Mouse (Mus musculus): ENCODE measurements at regions not wholly inside any gene's neighbourhood (a gene's known extent, or its start where the extent isn't known, plus 50 kb on each side); places are given as distances from the start of the nearest gene placed in this dataset.
A peak's percentile ranks its signal among the peaks of the same experiment; 100 is the strongest.

DNA sequence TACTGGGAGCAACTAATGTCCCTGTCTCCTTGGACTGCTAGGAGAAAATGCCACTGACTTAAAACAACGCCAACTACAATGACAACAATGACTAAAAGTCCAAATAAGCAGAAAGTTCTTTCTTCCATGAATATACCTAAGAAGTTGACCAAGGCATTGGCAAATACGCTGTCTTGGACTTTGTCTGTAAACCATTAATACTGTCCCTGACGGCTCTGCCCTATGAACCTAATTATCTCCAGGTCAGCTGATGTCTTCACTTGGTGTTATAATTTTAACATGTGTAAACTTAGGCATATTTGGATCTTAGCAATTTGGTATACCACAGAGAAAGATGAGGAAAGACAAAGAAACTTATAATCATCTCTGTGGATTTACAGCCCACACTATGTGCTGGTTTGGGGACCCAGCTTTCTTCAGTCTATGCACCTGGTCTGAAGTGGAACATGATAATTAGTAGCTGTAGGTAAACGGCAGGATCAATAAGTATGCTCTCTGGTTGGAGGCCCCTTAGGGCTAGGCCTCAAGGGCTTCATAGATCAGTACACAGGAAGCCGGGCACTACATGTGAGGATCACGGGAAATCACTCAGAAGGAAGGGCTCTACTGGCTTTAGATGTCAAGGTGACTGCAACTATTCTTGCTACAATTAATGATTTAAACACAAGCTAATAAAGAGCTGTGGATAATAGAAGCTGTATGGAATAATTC lies 380.3 kb upstream of the Adgrl2 start:
- H3K27me3 ChIP-seq, result no peaks in the 10 kb centered on the region
- no peak for ATAC-seq (replicated peaks)
- WGBS, result 92% methylated on average over 6 of the region's 6 CpGs
- H3K9me3 ChIP-seq, result no peaks in the 10 kb centered on the region
- no peak overlapping the region for H3K27ac ChIP-seq (replicated peaks)
- no peak overlapping the region for H3K4me3 ChIP-seq
- H3K9ac ChIP-seq (replicated peaks), result no peak overlapping the region
- no peaks in the 10 kb centered on the region for H3K4me1 ChIP-seq
- no peak overlapping the region for H3K4me2 ChIP-seq (replicated peaks)
- no peaks in the 10 kb centered on the region for H3K36me3 ChIP-seq

DNA sequence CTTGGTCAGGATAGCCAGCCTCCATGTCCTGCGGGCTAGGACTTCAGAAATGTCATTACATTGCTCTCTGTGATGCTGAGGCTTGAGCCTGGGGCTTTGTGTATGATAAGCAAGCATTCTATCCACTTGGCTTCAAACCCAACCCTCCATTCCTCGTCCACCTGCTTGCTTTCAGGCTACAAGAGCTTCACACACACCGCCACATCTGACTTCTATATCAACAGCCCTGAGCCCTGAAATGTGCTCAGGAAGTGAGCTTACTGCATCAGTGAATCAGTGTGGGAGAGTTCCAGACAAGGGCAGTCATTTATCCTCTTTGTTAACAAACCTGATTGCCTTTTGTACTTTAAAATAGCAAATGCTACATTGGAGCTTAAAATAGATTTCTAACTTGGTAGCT lies 377.5 kb upstream of the Adgrl2 start:
- no peaks in the 10 kb centered on the region for H3K4me1 ChIP-seq
- WGBS, result 83% methylated on average over 3 of the region's 3 CpGs
- H3K4me2 ChIP-seq (replicated peaks), result no peak overlapping the region
- no peak overlapping the region for H3K9ac ChIP-seq (replicated peaks)
- H3K27ac ChIP-seq (replicated peaks), result no peak overlapping the region
- H3K9me3 ChIP-seq, result no peaks in the 10 kb centered on the region
- no peak overlapping the region for H3K4me3 ChIP-seq
- no peaks in the 10 kb centered on the region for H3K36me3 ChIP-seq
- ATAC-seq (replicated peaks), result no peak
- no peaks in the 10 kb centered on the region for H3K27me3 ChIP-seq

DNA sequence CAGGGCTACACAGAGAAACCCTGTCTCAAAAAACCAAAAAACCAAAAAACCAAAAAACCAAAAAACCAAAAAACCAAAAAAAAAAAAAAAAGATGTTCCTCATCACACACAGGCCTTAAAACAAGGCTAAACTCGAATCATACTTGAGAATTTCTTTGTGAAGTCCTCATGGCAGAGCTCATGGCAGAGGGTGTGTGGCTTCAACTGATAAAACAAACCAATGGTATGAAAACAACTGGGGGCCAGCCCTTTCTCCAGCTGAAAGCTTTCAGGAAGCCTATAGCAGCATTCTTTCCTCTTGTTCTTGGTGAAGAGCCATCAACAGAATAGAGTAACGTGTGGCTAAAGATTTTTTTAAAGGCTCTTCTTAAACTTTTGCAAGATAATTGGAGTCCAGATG lies 369.8 kb upstream of the Adgrl2 start:
- Histone ChIP-seq H3K36me3 (no peaks in the 10 kb centered on the region), H3K4me2 (replicated peaks) (no peak overlapping the region), H3K27ac (replicated peaks) (no peak overlapping the region), H3K9ac (replicated peaks) (no peak overlapping the region), H3K9me3 (no peaks in the 10 kb centered on the region), H3K4me3 (no peak overlapping the region), H3K4me1 (peaks cover 19% of the 10 kb centered on the region), H3K27me3 (no peaks in the 10 kb centered on the region)
- WGBS, result 79% methylated on average over 2 of the region's 2 CpGs
- ATAC-seq (replicated peaks), result no peak

DNA sequence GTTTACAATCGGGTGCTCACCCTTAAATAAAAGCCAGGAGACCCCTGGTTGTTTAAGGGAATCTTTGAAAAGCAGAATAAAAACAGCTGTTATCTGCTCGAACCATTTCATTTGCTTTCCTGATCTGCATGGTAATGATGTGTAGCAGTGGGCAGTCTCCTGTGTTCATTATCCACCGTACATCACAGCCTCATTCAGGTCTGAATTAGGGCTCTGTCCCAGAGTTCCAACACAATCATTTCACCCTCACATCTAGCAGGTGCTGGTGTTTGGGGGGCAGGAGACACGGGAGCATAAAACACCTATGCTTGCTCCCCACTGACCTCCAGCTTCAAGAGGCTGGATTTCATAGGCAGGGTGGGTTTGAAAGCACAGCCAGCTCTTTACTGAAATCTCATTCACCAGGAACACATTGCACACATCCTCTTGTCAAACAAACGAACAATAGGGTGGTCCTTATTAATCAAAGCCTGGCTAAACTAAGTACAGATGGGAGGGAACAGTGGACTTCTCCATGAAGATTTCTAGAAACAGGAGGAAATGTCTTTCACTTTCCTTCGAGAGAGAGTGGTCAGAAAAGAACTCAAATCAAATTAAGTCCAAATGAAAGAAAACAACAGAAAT lies 368.3 kb upstream of the Adgrl2 start:
- Histone ChIP-seq H3K4me1 (peaks cover 19% of the 10 kb centered on the region), H3K9ac (replicated peaks) (no peak overlapping the region), H3K4me3 (0 out of 2 replicates have a peak overlapping the region, but pooled peaks have one; percentile 1), H3K27me3 (no peaks in the 10 kb centered on the region), H3K9me3 (no peaks in the 10 kb centered on the region), H3K36me3 (no peaks in the 10 kb centered on the region), H3K4me2 (replicated peaks) (peak overlapping the region; percentile 38), H3K27ac (replicated peaks) (0 out of 2 replicates have a peak overlapping the region, but pooled peaks have one; percentile 47)
- WGBS, result 10% methylated on average over 6 of the region's 6 CpGs
- peak; percentile 50 for ATAC-seq (replicated peaks)

DNA sequence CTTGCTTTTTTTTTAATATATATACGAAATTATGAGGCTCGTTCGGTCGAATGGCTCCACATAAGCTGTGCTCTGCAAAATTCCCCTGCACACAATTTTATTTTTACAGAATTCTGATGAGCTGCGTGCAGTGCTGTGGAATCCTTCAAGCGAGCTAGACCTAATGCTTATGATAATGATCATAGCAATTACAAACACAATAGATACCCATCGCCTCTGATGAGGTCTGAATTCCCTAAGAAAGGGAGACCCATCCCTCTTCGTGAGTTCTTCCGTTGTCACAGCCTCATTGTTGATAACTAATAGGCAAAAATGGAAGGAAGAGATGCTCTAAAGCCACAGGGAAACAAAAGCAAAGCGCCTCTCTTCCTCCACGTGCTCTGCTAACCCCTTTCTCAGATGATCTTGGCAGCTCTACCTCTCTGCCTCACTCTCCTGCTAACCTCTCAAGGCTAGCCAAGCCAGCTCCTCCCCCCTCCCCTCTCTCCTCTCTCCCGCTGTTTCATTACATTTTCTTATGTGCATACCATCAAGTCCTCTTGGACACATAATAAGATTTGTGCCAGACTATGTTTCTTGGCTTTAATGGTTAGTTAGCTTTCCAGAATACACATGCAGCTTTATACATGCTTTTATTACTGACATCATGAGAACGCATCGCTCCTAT lies 367.7 kb upstream of the Adgrl2 start:
- Histone ChIP-seq H3K27ac (replicated peaks) (peak overlapping the region; percentile 47; the same call in 1 of the 2 replicates), H3K9ac (replicated peaks) (no peak overlapping the region), H3K4me1 (peaks cover 19% of the 10 kb centered on the region), H3K9me3 (no peaks in the 10 kb centered on the region), H3K4me2 (replicated peaks) (peak overlapping the region; percentile 38), H3K4me3 (peak overlapping the region; percentile 1; the same call in 1 of the 2 replicates), H3K36me3 (no peaks in the 10 kb centered on the region), H3K27me3 (no peaks in the 10 kb centered on the region)
- 26% methylated on average over 14 of the region's 14 CpGs for WGBS
- ATAC-seq (replicated peaks), result peak; percentile 60

DNA sequence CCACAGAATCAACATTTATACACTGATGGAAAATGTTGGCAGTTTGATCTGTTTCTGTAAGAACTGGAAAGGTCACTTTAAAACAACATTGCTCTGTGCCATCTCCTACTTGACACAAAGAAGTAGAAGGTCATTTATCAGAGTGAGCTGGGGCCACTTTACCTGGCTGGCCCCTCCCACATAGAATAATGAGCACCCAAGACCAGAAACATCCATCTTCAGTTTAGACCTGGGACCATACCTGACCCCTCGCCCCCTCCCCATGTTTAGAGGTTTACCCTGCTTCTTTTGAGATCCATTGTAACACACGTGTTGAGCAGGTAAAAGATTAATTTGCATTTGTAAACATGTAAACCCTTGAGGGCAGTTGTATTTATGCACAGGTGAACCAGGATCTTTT lies 366.8 kb upstream of the Adgrl2 start:
- Histone ChIP-seq H3K27ac (replicated peaks) (no peak overlapping the region), H3K4me1 (peaks cover 19% of the 10 kb centered on the region), H3K9ac (replicated peaks) (no peak overlapping the region), H3K9me3 (no peaks in the 10 kb centered on the region), H3K36me3 (no peaks in the 10 kb centered on the region), H3K4me2 (replicated peaks) (no peak overlapping the region), H3K27me3 (no peaks in the 10 kb centered on the region), H3K4me3 (no peak overlapping the region)
- WGBS, result 43% methylated on average over 2 of the region's 2 CpGs
- no peak for ATAC-seq (replicated peaks)

DNA sequence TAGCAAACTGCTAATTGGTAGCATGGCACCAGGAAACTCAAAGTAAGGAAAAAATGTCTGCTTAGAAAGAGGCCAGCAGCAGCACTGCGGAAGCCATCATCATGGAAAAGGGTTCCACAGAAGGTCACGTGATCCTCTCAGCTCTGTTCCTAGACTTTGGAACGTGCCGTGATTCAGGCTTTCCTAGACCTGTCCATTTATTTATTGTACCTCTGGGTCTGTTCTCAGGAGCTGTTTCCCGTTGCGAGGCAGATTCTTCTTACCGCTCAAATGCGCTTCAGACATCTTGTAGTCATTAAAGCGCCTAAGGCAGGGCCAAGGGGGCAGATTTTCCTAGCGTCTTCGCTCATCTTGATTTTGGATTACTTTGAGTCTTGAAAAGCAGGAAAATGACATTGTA lies 365.0 kb upstream of the Adgrl2 start:
- Histone ChIP-seq H3K4me1 (peaks cover 19% of the 10 kb centered on the region), H3K4me2 (replicated peaks) (no peak overlapping the region), H3K9me3 (no peaks in the 10 kb centered on the region), H3K27ac (replicated peaks) (no peak overlapping the region), H3K27me3 (no peaks in the 10 kb centered on the region), H3K4me3 (no peak overlapping the region), H3K9ac (replicated peaks) (no peak overlapping the region), H3K36me3 (no peaks in the 10 kb centered on the region)
- WGBS, result 93% methylated on average over 11 of the region's 11 CpGs
- no peak for ATAC-seq (replicated peaks)

DNA sequence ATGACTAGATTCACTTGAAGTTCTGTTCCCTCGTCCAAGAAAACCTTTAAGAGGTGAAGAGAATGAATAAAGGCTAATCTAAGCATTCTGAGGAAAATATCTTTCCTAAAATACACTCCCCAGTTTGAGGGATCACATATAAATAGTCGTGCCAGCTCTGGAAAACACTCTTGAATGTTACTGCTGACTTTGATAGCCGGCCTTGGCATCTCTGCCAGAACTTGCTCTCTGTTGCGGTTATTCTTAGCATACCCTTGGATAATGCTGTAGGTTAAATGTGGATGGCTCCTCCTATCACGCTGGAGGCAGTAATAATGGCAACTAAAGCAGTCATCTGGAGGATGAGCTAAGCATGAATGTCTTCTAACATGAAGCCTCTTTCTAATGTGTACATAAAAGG lies 363.6 kb upstream of the Adgrl2 start:
- no peak for ATAC-seq (replicated peaks)
- 84% methylated on average over 5 of the region's 5 CpGs for WGBS
- no peaks in the 10 kb centered on the region for H3K27me3 ChIP-seq
- H3K4me2 ChIP-seq (replicated peaks), result no peak overlapping the region
- no peak overlapping the region for H3K9ac ChIP-seq (replicated peaks)
- H3K9me3 ChIP-seq, result no peaks in the 10 kb centered on the region
- H3K36me3 ChIP-seq, result no peaks in the 10 kb centered on the region
- no peak overlapping the region for H3K27ac ChIP-seq (replicated peaks)
- H3K4me3 ChIP-seq, result no peak overlapping the region
- H3K4me1 ChIP-seq, result peaks cover 19% of the 10 kb centered on the region

DNA sequence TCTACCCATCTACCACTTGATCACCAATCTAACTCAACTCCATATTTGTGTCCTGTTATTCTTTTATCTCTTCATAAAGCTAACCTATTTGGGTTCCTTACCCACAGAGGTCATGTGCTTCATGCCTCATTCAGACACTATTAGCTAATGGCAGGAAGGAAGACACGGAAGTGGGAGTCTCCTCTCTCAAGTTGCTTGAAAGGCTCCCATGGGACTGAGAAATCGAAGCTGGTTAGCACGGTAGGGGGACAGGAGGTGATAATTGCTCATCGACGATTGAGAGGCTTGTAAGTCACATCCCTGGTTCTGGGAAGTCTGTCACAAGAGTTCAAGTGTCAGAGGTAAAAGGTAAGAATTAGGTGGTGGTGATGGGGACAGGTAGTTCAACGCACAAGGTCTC lies 362.2 kb upstream of the Adgrl2 start:
- ATAC-seq (replicated peaks), result no peak
- Histone ChIP-seq H3K9ac (replicated peaks) (no peak overlapping the region), H3K4me3 (no peak overlapping the region), H3K36me3 (no peaks in the 10 kb centered on the region), H3K9me3 (no peaks in the 10 kb centered on the region), H3K27ac (replicated peaks) (no peak overlapping the region), H3K4me2 (replicated peaks) (no peak overlapping the region), H3K27me3 (no peaks in the 10 kb centered on the region), H3K4me1 (peaks cover 6% of the 10 kb centered on the region; the same call in 1 of the 2 replicates)
- WGBS, result 85% methylated on average over 6 of the region's 6 CpGs

DNA sequence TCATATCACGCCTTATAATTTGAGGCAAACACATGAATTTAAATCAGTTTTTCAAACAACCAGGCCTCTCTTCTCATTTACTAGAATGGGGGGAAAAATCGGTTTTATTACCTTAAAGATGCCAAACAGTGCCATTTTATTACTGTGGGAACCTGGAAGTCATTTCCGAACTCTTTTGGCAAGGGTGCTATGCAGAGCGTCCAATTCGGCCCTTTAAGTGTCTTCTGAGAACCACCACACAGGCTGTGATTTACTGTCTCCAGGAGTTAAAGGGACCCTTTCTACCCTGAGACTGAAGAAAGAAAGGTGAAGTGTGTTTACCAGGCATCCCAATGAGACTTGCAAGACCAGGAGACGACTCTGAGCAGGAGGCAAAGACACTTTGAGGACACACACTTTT lies 359.4 kb upstream of the Adgrl2 start:
- 82% methylated on average over 6 of the region's 6 CpGs for WGBS
- Histone ChIP-seq H3K4me2 (replicated peaks) (no peak overlapping the region), H3K27me3 (no peaks in the 10 kb centered on the region), H3K4me3 (no peak overlapping the region), H3K9ac (replicated peaks) (no peak overlapping the region), H3K4me1 (no peaks in the 10 kb centered on the region), H3K27ac (replicated peaks) (no peak overlapping the region), H3K9me3 (no peaks in the 10 kb centered on the region), H3K36me3 (no peaks in the 10 kb centered on the region)
- no peak for ATAC-seq (replicated peaks)

DNA sequence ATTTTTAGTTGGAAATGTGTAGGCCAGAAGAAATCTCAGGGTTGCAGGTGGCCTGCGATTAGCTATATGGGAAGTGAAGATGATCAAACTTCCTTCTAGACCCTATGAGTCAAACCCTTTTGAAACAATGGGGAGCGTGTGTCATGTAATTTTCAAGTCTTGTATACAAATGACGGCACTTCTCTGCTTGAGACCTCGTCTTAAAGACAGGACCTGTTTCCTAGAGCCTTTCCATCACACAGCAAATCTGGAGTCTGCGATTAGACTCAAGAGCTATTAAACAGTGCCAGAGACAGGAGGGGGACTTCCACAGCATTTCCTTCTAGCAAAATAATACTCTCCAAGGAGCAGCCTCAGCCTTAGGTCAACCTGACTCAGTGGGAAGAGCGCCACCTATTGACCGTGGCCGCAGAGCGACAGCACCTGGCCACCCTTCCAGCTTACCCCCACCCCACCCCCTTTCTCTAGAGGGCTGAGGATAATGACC lies 358.9 kb upstream of the Adgrl2 start:
- peak; percentile 48; the same call in 1 of the 2 replicates for ATAC-seq (replicated peaks)
- H3K27me3 ChIP-seq, result no peaks in the 10 kb centered on the region
- WGBS, result 36% methylated on average over 9 of the region's 9 CpGs
- no peaks in the 10 kb centered on the region for H3K36me3 ChIP-seq
- no peaks in the 10 kb centered on the region for H3K9me3 ChIP-seq
- H3K4me3 ChIP-seq, result no peak overlapping the region
- H3K27ac ChIP-seq (replicated peaks), result no peak overlapping the region
- no peak overlapping the region for H3K4me2 ChIP-seq (replicated peaks)
- no peaks in the 10 kb centered on the region for H3K4me1 ChIP-seq
- no peak overlapping the region for H3K9ac ChIP-seq (replicated peaks)

DNA sequence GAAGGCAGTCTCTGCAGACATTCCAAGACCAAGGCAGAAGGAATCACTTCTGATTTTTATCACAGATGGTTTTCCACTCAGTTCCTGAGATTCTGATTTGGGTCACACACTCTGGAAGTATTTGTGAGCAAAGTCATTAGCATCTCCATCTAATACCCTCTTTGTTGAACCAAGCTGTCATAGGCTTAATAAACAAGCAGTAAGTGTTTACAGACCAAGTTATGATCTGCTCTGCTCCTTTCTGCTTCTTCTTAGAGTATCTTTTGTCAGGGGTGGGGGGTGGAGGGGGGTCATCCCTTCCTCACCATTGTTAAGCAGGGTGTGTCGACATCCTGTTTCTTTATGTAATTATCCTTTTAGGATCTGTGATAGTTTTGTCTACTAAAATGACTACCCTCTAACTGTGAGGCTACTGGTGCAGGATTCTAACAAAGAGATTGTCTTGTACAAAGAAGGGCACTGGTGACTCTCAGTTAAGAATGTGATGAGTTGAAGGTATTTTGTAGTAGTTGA lies 358.2 kb upstream of the Adgrl2 start:
- 75% methylated on average over 1 of the region's 1 CpGs for WGBS
- Histone ChIP-seq H3K9me3 (no peaks in the 10 kb centered on the region), H3K27ac (replicated peaks) (no peak overlapping the region), H3K4me1 (no peaks in the 10 kb centered on the region), H3K4me3 (no peak overlapping the region), H3K9ac (replicated peaks) (no peak overlapping the region), H3K36me3 (no peaks in the 10 kb centered on the region), H3K27me3 (no peaks in the 10 kb centered on the region), H3K4me2 (replicated peaks) (no peak overlapping the region)
- ATAC-seq (replicated peaks), result no peak
